Mouse (Mus musculus) embryo, embryonic 11 days (tissue): ENCODE results near the gene Ksr2.
A peak's percentile ranks its signal among the peaks of the same experiment; 100 is the strongest.

Experiments
- DNase-seq: peaks from one replicate; pipeline ENCODE4 v3.0.0-alpha.2; 2015

The Ksr2 gene

DNA sequence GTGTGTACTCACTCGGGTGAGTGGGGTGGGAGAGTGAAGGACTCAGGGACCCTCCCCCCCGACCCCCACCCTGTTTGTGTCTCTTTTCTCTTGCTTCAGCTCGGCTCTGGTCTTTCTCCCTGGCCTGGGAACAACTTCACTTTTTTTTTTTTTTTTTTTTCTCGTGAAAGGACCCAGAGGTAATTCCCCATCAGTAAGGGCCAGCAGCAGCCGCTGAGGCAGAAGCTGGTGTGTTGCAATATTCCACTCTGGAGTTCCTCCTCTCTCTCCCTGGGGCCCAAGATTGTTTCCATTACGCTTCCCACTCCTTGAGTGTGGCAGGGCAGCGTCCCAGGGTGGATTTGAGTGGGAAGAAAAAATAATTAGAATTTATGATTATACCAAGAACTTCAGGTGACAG, 72.3 kb downstream of the Ksr2 start:
- DNase-seq: no peak

DNA sequence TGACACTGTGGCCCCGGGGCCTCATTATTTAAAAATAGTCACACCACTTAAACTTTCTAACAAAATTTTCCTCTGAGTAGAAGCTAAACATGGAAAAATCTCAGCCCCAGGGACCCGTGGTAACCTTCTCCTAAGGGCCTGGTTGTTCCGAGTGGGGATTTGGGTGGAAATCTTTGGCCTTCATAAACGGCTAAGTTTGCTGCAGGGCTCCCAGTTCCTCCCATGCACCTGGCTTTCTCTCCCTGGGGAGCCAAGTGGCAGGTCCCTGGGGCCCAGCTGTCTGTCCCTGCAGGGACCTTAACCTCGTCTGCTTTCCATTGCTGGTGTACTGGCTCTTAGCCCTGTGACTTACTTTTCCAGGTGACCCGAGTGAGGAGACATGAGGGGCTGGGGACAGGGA, 74.4 kb downstream of the Ksr2 start:
- DNase-seq: no peak

DNA sequence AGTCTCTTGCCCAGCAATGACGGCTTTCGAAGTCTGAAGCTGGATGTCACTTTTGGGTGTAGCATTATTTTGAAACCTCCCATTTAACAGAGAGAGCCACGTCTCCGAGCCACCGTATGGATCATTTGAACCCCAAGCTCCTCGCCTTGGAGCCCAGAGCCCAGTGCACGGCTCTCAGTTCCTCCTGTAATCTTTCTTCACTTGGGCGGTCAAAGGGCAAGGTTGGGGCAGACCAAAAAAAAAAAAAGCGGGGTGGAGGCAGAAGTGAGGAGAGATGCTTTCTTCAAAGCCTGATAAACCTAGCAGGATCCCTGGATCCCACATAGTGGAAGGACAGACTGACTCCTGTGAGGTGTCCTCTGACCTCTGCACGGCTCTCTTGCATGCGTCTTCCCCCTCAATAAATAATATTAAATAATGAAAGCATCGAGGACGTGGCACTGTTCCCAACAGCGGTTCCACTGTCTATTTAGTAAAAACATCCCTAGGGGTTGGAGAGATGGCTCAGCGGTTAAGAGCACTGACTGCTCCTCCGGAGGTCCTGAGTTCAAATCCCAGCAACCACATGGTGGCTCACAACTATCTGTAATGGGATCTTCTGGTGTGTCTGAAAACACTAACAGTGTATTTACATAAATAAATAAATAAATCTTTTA, 75.0 kb downstream of the Ksr2 start:
- DNase-seq: no peak

DNA sequence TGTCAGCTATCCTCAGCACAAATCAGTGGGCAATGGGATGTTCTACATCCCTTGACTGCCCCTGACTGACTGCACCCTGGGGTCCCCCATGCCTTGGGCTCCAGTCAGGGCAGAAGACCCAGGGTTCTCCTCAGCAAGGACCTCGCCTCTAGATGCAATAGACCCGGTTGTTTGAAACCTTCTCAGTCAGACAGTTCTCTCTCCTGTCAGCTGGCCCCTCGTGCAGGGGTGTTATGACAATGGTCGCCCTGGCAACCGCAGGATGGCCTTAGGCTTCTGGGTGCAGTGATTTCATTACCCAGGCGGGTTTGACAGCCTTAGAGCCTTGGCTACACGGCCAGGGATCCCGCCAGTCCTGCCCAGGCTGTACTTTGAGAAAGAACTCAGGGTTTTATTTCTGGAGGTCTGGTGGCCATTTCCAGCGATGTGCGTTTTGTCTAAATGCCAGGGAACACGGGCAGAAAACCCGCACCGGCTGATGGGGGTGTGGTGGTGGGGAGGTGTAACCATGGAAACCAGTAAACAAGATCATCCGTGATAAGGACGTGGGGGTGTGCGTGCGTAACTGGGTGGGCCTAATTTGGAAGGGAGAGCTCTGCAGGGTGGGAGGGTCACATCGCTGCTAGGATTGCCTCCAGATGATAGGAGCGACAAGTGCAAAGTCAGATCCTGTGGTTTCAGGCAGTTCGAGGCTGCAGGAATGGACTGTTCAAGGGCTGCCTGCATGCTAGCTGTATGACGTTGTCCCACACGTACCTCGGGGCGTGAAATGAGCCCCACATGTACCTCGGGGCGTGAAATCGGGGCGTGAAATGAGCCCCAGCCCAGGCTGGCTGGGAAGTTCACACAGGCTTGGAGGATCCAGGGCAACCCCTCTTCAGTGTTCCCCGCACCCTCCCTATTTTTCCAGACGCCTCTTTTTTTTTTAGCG, 79.4 kb downstream of the Ksr2 start:
- peak; percentile 82 for DNase-seq

DNA sequence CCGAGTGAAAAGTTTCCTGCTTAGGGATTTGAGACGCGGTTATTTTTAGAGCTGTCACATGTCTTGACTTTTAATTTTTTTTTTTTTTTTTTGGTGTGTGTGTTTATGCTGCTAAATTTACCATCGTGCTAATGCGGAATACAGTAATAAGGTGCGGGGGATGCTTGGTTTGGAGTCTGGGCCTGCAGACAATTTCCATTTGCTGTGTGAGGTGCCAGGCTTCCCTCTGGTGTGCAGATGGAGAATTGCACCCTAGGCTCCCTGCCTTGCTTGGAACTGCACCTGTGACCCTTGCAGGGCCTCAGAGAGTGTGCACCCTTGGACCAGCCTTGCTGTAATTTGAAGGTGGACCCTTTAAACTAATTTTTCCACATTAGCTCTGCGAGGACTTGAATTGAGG, 80.1 kb downstream of the Ksr2 start:
- peak; percentile 76 for DNase-seq

DNA sequence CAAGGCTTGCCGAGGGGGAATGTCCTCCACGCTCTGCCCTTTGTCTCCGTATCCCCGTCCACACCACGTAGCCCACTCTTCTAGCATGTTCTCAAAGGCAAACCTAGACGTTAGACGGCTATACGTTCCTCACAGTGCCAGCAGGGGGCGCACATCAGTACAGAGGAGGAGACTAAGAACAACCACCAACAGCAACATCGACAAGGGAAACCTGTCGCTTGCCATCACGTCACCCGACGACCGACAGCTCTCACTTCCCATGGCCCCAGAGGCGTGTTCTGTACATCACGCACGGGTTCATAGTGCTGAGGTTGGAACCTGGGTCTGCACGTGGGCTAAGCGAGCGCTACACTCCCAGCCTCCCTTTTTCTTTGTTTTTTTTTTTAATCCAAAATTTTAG, 83.3 kb downstream of the Ksr2 start:
- DNase-seq: no peak

DNA sequence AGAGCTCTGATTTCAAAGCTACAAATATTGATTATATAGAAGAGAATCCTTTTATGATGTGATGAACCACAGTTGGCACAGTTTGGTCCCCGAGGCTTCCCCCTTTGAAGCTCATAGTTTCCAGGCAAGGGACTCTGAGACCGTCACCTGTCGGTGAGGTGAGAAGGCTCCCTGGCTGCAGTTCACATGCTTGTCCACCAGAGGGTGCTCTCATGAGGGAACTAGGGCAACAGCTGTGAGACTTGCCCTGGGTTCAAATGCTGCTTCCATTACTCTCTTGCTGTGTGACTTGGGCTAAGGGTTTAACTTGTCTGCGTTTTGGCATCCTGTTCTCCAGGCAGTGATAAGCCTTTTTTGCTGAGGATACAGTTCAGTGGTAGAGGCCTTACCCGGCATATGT, 88.8 kb downstream of the Ksr2 start:
- no peak for DNase-seq

DNA sequence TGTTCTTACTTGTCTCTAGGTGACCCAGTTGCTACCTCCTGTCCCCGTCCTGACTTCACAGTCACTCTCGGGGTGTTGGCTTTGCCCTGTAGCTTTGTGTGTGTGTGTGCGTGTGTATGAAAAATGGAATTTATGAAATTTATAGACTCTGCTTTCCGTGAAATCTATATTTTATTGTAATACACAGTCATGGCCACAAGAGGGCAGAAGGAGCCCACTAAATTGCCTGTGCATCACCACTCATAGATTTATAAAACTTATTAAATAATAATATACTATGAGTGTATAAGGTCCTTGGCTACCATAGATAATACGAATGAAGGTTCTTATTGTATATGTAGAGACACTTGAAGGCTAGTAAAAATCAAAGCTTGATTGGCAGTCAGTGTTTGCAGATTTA, 90.6 kb downstream of the Ksr2 start:
- no peak for DNase-seq

DNA sequence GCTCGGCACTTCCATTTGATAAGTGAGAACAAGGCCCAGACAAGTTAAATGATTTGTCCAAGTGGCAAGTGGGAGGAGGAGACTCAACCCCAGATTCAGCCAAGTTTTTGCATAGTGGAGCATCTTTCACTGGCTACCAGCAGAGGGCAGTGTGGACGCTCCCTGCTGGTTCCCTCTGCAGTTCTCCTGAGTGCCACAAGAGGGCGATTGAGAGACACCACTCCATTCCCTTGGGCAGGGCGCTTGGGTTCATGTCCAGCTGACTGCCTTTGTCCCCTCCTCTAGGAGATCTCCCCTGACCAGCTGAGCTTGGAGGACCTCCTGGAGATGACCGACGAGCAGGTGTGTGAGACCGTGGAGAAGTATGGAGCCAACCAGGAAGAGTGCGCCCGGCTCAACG, 91.4 kb downstream of the Ksr2 start:
- peak; percentile 57 for DNase-seq

DNA sequence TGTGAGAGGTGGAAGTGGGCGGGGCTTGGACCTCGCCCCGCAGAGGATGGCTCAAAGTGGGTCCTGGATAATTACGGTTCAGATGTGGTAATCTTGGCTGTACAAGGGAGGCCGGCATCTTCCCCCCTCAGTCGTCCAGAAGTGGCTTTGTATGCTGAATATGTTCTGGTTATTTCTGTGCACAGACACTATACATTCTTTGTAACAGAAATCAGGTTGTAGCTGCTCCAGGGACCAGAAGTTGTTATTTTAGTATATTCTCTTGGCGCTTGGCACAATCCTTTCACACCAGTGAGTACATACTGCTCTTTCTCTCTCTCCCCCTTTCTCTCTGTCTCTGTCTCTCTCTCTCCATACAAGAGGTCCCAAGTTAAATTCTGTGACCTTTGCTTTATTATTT, 92.0 kb downstream of the Ksr2 start:
- no peak for DNase-seq

DNA sequence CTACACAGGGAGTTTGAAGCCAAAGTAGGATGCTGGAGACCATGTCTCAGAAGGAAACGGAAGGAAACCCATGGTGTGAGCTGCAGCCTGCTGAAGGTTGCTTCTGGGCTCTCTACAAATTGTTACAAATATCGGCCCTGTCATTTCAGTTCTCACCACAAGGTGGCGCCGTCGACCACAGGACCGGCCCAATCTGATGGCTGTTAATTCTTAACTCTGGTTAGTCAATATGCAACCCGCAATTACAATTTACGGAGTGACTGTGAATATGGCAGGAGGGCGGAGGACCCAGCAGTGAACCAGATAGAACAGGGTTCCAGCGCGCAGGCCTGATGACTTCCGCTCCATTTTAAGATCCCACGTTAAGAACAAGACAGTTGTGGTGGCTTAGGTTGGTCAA, 92.6 kb downstream of the Ksr2 start:
- peak; percentile 52 for DNase-seq

DNA sequence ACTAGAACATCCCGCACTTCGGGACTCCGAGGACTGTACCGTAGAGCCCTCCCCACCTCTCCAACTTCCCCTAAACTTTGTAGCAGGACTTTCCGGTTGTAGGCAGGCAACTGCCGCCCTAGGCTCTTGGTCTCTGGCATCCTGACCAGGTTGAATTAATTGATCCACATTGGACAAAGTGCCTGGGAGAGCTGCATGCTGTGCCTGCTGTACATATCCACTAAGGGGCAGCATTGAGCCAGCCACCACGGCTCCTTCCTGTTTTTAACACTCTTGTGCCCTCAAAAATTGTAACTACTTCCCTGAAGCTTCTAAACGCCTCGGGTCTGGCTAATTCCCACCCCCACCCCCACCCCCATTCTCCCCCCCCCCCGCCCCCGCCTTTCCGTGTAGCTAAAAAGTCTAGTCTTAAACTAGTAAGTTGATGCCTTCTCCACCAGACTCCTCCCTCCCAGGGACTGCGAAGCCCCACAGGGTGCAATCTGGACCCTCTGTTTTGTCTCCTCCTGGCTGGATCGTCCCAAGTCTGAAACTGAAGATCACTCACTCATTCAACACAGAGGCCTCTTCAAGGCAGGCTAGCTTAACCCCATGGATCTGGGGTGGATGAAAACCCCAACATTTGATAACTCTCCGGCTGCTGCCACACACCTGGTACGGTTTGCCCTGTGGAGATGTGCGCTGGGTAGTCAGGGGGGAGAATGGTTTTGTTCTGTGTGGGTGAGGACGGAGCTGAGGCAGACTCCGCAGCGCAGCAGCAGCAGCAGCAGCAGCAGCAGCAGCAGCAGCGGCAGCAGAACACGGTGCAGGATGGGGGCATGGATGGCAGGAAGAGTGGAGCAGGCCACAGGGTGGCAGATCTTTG, 95.9 kb downstream of the Ksr2 start:
- DNase-seq: peak; percentile 79

DNA sequence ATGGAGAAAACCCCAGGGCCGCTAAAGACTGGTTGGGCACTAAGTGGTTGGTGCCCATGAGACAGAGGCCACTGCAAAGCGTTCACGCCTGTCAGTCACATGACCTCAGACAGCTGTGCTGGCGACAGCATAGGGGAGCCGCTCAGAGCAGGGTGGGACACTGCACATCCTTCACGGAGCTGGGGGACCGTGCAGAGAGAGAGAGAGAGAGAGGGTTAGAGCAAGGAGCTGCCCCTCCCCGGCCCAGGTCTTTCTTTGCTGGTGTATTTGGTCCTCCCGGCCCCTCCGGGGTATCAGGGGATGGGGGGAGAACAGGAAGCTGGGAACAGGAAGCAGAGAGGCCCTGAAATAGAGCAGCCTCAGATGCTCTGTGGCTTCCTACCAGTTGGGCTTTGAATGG, 97.1 kb downstream of the Ksr2 start:
- no peak for DNase-seq

DNA sequence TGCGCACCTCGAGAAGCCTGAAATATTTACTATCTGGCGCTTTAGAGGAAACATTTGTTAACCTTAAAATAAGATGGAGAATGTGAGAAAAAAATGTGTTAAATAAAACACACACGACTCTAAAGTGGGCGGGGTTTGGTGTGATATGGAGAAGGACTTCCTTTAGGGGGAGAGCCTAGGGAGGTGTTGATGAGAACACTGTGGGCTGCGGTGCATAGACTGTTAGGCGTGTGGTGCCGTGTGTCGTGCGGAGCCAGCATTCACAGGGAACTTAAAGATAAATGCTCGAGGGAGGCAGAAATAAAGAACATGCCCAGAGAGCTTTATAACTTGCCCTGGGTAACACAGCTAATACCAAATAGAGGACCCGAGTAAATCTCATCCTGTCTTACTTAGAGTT, 101.6 kb downstream of the Ksr2 start:
- no peak for DNase-seq

DNA sequence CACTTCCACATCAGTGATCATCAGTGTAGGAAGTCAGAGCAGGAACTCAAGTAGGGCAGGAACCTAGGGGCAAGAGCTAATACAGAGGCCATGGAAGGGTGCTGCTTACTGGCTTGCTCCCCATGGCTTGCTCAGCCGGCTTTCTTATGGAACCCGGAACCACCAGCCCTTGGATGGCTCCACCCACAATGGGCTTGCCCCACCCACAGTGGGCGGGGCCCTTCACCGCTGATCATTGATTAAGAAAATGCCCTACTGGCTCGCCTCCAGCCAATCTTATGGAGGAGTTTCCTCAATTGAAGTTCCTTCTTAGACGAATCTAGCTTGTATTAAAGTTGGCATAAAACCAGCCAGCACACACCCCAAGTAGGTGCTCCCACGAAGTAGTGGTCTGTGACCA, 102.1 kb downstream of the Ksr2 start:
- no peak for DNase-seq

DNA sequence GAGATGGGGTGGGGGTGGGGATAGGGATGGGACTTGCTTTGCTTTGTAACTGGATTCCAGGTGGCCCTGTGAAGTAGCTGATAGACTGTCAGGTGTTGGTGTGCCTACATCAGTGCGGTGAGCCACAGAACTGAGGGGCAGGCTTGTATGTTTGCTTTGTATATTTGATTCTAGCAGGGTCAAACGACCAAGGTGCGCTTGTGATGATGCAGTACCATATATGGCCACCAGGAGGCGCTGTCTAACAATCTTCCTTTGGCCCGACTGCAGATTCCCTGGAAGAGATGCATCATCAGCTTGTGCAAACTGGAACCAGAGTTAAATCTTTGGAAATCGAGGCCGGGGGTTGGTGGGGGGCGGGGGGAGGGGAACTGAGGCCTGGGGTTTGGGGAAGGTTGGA, 102.8 kb downstream of the Ksr2 start:
- peak; percentile 71 for DNase-seq

DNA sequence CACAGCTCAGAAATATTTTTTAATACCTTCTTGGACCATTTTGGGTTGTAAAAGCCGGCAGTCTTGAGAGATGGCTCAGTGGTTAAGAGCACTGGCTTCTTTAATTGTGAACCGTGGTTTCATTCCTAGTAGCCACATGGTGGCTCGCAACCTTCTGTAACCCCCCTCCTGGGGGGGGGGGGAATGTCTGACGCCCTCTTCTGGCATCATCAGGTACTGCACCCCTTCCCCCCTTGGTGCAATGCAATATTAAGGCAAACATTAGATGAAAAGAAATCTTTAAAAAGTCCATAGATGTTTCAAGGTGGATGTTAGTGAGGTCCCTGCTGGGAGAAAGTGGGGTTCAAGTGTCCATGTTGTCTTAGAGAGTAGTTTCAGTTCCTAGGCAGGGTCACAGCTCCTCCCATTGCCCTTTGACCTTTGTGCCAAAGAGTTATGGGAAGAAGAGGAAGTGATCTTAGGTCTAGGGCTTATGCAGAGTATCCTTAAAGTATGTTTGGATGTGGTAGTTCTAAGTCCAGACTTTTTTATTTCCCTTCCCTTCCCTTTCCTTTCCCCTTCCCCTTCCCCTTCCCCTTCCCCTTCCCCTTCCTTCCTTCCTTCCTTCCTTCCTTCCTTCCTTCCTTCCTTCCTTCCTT, 106.2 kb downstream of the Ksr2 start:
- no peak for DNase-seq

DNA sequence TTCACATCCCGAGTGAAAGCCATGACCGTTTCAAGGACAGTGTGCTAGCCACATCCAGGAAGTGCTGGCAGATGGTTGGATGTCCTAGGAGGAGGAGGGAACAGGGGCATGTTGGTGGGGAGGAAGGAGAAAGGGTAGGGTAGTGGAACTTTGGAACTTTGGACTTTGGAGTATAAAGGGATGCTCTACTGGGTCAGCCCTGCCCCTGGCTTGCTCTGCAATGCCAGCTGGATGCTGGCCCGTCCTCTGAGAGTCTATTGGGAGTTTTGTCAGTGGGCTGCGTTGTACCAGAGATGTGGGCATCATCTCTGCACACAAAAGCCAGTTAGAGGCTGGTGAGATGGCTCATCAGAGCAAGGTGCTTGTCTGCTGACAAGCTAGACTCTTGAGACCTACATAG, 107.4 kb downstream of the Ksr2 start:
- no peak for DNase-seq

DNA sequence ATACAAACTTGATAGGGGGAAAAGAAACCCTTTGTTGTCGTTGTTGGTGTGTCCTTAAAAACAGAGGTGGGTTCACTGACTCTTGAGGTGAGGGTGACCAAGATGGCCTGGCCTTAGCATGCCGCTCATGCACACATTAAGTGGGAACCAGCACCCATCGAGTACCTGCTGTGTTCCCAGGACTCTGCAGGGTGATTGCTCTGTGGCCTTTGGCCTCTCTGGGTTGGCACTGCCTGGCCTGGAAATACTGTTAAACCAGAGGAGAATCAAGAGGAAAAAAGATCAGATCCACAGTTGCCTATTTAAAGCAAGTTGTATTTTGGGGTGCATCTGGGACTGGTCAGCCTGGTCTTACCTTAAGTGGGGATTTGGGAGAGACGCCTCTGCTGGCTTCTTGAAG, 107.9 kb downstream of the Ksr2 start:
- DNase-seq: no peak

DNA sequence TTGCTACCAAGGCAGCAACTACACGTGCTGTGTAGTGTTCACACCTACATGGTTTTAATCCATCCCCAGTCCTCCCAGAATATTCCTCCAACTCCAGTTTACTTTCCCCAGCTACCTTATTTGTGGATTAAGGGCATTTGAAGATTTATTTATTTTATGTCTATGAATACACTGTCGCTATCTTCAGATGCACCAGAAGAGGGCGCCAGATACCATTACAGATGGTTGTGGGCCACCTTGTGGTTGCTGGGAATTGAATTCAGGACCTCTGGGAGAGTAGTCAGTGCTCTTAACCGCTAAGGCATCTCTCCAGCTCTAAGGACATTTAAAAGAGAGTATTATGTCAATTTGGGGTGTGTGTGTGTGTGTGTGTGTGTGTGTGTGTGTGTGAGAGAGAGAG, 108.7 kb downstream of the Ksr2 start:
- no peak for DNase-seq

DNA sequence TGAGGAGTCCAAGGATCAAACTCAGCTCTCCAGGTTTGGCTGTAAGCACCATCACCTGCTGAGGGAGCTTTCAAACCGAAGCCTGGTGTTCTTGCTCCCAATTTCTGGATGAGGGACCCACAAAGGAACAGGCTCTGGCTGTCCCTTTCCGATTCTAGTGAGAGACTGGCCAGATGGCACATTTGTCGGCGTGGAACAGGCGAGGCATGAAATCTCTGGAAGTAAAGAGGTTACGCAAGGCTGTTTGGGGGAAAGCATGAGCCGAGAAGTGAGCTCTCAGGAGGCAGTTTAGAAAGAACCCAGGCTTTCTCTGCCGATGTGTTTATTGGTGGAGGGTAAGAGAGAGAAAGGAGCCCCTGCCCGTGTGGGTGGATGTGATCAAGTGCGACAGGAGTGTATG, 109.2 kb downstream of the Ksr2 start:
- DNase-seq: no peak

DNA sequence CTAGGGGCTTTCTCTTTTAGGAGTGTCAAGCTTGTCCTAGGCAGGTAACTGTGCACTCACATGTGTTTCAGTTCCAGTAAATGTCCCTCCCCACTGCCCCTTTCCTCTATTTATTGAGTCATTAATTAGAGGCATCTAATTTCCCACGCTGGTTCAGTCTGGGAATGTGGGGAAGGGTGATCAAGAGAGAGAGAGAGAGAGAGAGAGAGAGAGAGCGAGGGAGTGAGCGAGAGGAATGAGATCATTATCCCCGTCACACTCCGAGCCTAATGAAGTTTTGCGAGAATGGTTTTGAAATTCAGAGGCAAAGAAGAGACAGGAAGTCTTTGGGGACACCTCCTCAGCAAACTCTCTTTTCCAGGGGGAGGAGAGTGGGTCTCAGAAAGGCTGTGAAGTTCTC, 117.2 kb downstream of the Ksr2 start:
- DNase-seq: no peak

DNA sequence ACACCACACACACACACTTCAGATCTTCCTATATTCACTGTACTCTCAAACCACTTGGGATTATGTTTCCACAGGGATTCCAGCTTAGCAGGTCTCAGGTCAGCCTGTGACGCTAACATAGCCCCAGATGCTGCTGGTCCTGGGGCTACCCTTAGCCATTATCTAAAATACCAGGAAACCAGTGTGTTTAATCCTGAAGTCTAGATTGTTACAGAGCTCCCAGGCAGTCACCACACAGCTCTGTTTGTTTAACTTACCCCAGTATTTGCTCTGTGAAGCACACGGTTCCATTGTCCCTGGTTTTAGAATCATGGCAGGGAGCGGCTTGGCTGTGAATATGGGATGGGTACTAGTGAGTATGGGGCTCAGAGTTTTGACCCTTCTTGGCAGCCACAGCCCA, 125.4 kb downstream of the Ksr2 start:
- no peak for DNase-seq
